Mouse (Mus musculus) adipocyte (in vitro differentiated cells): ENCODE results near the gene Serinc3.
"Not testable (repeated sequence)": the region's sequence is repeated elsewhere in the genome, so short reads cannot be mapped to it uniquely, and the experiment has no call there.

Experiments
- DNase-seq: peaks from one replicate; pipeline ENCODE4 v3.0.0-alpha.2; 2016; ENCODE audit warnings: low spot score

The Serinc3 gene

DNA sequence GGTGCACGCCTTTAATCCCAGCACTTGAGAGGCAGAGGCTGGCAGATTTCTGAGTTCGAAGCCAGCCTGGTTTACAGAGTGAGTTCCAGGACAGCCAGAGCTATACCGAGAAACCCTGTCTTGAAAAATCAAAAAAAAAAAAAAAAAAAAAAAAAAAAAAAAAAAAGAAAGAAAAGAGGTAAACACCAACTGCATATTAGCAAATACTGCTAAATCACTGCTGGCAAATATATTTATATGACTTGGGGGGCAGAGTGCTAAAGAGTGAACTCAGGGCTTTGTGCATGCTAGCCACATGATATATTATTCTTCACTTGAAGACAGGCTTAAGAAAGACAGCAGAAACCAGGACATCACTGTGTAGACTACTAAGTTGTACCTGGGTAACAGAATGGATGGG is 23.5 kb downstream of the Serinc3 start:
- not testable (repeated sequence) for DNase-seq

DNA sequence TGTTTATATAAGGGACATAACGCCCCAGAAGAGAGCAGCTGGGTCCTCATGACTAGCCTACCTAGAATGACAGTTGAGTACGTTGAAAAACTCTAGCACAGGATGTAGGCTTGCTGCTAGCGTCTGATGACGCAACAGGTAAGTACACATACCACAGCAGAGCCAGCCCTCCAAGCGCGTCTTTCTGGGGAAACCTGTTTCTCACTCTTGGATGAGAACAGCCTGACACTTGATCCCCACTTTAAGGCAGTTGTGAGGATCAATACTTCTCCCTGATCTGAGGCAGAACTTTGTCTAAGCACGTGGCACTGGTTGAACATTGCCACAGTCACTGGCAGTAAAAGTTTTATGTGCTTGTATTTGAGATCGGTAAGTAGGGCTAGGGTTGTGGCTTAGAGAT is 24.5 kb downstream of the Serinc3 start:
- no peak for DNase-seq

DNA sequence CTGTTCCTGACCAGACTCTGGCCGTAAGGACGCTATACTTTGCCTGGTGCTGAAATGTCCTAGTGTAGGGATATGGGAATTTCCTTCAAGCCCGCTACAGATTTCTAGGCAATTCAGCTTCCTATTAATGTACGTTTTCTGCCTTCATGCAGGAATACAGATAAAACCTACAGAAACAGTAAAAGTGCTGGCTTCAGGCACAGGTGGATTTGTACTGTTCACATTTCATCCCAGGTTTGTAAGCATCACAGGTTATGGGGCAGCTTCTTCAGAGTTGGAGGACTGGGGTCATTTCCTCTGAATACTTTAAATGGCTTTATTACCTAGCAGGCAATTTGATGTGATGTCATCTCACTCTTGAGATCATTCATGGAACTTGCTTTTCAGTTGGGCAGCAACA is 27.1 kb downstream of the Serinc3 start:
- DNase-seq: no peak

DNA sequence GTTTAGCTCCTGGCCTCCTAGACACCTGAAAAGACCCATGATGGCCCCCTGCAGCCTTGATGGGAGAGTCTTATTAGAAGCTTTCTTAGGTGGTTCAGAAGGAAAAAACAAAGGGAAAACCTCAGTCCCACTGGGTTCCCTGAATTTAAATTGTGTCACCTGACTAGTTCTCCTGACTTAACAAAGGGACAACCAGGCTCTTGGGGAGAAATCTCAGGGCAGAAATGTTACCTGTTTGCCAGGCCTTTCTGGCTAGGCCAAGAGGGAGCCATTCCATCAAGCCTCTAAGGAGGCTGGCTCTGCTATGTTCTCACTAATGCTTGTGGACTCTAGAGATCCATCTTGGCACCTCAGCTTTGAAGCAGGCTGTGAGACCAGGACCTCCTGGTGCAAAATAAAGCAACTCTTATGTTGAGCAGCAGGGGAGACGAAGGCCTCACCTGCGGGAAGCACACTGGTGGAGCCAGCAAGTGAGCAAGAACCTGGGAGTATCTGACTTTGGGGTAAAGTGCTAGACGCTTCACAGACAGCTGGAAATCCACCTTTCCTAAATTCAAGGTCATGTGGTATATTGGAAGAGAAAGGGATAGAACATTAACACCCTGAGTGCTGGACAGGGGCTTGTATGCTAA is 27.6 kb downstream of the Serinc3 start:
- no peak for DNase-seq

DNA sequence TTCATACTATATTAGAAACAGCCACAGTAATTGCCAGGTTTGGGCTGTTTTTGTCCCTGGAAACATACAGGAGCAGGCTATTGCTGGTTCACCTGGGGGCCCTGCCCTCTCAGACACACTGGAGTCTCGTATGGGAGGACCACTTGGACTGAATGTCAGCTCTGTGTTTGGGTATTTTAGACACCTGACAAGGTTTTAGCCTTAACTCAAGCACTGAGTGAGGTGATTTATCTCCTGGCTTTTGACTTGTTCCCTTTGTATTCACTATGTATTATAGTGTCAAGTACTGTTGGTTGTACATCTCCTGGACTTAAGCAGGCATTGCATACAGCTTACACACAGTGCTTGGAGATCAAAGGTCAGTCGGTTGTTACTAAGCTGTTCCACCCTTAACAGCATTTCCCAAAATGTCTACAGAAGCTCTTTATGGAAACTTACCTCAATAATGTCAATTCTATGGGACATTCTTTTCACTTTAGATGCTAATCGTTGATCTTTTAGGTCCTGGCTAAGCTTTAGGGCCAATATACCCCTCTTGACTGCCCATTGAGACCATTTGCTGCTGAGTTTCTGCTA is 28.2 kb downstream of the Serinc3 start:
- DNase-seq: no peak

DNA sequence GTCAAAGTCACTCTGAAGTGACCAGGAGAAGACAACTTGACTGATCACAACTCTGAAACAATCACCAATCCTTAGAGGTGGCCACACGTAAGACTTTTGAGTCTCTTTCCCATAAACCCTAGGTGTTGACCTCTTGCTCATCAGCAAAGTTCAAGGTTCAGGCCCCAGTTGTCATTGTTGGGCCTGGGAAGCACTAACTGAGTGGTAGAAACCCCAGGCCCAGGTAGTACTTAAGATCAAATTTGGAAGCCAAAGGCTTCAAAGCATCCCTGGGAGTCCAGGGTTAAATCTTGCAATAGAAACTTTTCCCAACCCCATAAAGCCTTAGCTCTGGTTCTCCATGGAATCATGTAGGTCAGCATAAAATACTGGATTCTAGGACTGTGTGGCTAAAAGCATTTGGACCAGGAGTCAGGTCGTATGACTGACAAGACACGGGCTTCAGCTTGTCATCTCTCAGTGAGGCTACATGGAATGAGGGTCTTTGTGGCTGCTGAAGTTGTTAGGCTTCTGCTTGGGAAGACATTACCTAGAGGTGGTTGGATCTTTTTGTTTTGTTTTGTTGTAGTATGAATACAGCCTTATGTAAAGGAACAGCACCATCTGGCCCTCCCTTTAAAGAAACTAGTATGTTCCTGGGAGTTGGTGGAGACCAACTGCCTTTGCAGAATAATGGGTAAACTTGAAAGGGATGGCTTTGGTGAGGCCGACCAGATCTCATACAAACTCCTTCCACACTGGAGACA is 28.9 kb downstream of the Serinc3 start:
- DNase-seq: no peak

DNA sequence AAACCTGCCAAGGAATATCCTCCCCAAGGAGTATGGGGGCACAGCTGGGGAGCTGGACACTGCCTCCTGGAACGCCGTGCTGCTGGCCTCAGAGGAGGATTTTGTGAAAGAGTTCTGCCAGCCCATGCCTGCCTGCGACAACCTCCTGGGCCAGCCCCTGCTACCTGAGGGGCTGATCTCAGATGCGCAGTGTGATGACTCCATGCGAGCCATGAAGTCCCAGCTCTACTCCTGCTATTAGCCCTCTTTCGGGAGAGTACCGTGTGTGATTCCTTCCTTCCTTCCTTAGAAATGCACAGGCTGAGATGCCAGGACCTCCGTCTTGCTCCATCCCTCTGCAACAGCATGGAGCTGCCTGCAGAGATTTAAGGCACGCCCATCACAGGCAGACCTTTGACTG is 29.5 kb downstream of the Serinc3 start:
- DNase-seq: no peak

DNA sequence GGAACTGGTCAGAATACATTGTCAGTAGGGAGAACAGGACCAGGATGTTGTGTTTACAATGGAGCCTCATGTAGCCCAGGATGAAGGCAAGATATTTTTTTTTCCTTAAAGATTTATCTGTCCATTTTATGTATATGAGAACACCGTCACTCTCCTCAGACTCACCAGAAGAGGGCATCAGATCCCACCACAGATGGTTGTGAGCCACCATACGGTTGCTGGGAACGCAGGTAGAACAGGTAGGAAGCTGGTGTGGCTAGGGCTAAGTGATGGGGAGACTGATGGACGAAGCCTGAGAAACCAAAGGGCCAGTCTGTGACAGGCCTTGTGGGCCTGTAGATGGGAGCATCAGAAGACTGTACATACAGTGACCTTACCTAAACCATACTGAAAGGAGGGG is 30.9 kb downstream of the Serinc3 start:
- DNase-seq: no peak

DNA sequence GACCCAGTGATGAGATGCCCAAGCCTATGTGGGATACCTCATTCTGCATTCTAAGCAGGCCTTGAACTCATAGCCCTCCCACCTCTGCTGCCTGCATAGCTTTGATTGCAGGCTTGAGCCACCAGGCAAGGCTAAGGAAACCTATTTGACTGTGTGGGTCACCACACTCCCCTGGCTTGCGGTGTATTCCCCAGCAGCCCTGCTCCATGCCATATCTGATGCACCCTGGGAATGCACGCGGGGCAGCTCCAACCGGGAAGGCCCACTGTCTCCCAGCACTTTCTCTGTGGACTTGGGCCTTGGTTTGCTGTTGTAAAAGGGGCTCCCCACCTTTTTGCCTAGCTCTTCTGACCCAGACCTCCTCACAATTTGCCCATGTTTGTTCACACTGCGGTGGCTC is 31.7 kb downstream of the Serinc3 start:
- DNase-seq: no peak

DNA sequence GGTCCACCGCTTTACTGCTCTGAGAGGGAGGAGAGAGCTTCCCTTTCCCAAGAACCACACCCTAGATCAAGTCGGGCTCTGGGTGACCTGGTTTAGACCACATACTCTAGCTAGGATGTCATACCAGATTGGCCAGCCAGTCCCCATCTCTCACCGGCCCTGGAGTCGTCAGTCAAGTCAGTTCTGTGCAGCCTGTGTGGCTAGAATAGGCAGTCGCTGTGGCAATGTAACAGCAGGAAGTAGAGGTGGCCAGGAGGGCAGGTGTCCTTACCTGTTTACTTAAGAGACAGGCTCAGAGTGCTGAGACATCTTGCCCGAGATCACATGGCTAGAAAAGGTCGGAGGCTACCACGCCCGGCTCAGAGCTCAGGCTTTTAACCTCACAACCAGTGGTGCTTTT is 33.8 kb downstream of the Serinc3 start:
- DNase-seq: no peak

DNA sequence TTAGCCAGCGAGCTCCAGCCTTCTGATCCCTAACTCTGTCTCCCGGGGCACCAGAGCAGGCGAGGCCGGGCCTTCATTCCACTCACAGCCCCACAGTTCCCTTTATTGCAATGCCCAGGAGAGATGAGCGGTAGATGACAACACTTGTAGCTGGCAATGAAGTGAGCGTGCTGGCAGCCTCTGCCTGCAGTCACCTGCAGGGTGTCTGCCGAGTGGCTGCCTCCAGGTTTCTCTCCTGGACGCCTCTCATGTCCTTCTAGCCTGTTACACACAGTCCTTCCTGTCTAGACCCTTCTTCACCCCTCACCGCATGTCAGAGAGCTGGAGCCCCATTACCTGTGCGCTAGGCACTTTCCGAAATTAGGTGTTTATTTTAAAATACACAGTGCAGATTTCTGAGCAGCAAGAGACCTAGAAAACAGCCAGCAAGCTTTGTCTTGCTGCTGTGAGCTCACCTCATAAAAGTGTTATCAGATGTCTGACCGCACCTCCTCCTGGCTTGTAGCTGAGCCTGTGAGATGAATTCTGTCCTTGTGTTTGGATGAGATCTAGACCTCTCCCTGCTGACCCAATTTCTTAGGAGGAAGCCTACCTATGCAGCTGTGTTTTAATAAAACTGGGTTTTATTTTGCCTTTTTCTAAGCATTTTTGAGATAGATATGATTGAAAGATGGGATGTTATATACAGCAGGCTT is 35.5 kb downstream of the Serinc3 start:
- no peak for DNase-seq

DNA sequence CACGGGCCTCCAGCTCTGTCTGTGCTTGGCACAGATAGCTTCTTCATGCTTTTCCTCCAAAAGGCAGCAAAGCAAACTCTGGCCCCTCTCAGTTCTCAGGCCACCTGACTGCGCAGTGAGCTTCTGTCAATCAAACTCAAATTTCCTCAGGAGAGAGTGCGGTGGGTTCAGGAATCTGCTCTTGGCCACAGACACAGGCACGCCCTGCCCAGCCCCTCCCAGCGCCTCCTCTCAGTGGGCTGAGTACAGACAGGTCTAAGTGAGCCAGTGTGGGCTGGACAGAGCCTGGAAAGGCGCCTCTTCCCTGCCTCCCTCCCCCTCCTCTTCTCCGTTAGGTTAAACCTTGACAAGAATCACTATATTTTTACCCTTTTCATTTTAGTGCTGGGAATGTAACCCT is 36.9 kb downstream of the Serinc3 start:
- DNase-seq: no peak

DNA sequence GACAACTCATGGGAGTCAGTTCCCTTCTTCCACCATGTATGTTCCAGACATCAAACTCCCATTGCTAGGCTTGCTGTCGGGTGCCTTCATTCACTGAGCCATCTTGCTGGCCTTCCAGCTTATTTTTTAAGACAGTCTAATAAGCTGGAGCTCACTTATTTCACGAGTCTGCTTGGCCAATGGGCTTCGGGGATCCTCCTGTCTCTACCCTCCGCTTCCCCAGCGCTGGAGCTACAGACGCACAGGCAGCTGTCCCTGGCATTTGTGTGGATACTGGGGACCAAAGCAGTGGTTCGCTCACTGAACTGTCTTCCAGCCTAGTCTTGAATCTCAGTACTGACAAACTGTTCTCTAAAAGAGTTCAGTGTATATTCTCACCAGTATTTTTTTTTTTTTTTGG is 38.8 kb downstream of the Serinc3 start:
- no peak for DNase-seq

DNA sequence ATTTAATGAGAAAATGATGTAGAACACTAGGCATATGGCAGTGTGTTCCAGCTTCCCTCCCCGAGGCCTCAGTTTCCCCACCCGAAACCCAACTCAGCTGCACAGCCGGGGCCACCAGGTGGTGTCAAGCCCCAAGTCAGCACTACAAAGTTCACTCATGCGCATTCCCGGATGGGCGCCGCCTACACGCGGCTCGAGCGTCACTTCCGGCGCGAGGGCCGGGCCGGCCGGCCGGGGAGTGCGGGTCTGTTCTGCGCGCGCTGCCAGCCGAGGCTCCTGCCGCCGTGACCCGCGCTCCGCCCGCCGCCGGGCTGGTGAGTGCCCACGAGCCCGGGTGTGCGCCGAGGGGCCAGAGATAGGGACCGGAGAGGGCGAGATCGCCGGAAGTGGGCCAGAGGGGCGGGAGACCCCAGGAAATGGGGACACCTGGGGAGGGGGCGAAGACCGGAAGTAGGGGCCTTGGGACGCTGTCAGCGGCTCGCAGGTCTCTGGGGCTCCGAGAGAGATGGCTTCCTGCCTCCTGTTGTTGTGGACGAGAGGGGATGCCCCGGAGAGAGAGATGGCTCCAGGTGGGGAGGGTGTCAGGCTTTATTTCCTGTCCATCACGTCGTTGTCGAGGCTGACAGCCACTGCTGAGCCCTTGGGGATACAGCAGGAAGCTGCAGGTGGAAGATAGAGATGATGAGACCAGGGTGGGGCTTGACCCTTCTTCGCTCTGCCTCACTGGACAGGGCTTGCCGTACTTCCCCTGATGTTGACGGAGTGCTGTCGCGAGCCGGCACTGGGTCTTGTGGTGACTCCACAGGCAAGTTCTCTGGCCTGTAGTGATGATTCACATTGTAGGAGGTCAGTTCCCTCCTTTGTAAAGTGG is 42.6 kb downstream of the Serinc3 start, which contains the start of gene Ttpal:
Gene Ttpal, plus strand, starts transcription at position 214 of the 871 bp plus-strand sequence.
- DNase-seq: peak; percentile 90

DNA sequence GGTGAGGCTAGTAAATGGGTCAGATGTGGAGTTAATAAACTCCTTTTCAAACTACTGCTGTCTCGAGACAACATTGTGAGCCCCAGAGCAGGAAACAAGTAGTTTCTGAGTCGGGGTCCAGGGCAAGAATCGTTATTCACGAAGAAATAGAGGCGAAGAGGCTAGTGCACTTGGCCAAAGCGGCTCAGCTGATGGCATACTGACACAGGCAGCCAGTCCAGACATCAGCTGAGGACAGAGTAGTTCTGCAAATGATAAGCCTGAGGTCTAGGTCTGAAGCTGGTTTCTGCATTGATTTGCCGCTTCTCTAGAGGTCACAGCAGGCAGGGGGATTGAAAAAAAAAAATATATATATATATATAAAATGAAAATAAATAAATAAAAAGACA is 43.2 kb downstream of the Serinc3 start:
- DNase-seq: no peak

DNA sequence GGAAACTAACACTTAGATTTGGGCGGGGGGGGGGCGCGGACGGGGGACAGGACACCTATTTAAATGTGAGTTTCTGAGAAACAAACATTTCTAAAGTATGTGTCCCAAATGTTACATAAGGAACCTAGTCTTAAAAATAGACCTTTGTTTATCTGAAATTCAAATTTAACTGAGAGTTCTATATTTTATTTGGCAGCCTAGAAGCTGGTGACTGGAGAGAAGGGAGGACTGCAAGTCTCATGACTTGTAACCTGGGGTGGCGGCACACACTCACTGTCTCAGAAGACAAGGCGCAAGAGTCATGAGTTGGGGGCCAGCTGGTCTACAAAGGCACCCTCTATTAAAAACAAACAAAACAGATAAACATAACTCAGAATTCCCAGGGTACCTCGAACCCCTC is 43.9 kb downstream of the Serinc3 start:
- no peak for DNase-seq

DNA sequence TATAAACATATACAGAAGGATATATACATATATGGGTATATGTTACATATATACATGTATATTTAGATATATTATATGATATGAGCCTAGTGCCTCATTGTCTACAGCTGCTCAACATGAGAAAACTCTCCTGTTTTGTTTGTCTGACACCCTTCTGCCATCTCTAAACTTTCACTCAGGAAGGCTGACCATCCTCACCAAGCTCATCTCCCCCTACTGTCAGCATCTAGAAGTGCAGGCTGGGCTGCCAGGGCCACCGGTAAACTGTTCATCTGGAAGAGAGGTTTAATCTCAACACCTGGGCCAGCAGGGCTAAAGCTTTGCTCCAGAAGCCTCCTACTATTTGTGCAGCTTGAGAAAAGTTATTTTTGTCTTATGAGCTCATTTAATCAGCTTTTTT is 45.7 kb downstream of the Serinc3 start:
- peak; percentile 78 for DNase-seq

DNA sequence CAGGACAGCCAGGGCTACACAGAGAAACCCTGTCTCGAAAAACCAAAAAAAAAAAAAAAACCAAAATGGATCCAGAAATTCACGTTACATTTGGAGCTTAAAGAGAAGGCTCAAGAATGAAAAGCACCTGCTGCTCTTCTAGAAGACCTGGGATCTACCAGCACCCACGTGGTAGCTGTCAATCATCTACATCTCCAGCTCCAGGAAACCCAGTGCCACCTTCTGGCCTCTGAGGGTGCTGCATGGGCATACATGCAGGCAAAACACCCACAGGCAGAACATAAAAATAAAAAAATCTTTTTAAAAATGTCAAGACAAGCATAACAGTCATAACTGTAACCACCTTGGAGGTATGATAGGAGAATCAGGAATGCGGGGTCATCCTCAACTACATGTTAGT is 47.3 kb downstream of the Serinc3 start:
- DNase-seq: peak; percentile 74

DNA sequence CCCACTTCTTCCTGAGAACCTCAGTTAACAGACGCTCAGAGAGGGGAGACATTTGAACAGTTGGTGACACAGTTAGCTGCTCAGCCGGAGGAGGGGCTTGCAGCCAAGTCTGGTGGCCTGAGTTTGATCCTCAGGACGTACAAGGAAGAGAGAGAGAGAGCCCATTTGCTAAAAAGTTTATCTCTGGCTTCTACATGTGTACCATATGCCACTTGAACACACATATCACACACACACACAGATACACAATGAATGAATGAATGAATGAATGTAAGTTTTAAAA is 48.1 kb downstream of the Serinc3 start:
- DNase-seq: no peak

DNA sequence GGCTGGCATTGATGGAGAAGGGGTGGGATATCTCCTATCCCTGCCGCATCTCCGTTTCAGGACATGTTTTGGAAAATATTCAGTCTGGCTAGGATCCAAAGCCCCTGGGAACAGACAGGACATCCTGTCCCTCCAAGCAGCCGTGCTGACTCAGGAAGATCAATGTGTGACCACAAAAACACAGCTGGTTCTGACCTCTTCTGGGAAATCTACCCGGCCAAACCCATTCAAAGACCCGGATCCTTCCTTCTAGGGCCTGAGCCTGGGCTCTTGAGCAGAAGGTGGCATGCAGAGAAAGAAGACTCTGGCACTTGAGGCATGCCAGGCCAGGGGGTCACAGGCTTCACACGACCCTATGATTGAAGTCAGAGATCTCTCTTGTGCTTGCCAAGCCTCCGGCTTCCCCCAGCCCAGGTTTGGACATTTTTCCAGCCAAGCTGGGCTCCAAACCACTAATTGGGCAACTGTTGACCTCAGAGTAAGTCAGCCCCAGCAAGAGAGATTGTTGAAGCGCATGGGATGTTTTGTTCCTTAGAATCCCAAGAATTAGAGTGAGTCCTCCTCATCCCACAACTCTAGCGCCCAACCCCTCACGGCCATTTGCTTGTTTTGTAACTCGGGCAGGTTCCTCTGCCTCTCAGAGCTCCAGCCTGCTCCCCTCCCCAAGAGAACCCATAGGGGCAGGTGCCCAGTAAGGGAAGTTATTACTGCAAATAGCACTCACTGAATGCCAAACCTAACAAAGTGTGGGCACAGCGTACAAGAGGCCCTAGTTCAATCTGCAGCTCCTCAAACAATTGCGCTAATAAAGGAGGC is 48.7 kb downstream of the Serinc3 start:
- peak; percentile 48 for DNase-seq

DNA sequence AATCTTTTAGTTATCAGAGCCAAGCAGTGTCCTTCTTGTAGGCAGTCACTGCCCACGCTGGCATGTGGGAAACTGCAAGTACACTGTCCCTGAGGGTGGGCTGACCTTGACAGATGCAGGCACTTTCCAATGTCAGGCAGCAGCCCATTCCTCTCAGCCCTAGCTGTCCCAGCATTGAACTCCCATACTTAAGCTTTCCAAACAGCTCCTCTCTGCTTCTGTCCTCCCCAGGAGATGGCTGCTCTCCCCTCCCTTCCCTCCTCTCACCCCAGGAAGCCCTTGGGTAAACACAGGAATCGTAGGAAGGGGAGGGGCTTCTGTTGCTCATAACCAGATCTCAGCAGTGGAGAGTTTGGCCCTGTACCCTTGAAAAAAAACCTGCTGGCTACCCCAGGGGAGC is 49.8 kb downstream of the Serinc3 start:
- DNase-seq: no peak
